Mouse (Mus musculus) heart, postnatal 0 days (tissue): Measurements from ENCODE around the gene Cabp1.
A peak's percentile ranks its signal among the peaks of the same experiment; 100 is the strongest.

ENCODE experiments used
- CTCF ChIP-seq: IDR thresholded peaks from 2 replicates; pipeline ENCODE4 v1.5.1; 2016; ENCODE audit warnings: antibody characterized with exemption, control low read depth, low read depth
- EP300 ChIP-seq: IDR thresholded peaks from 2 replicates; pipeline ENCODE4 v1.6.1; 2016; ENCODE audit warnings: antibody characterized with exemption, low read depth

DNA sequence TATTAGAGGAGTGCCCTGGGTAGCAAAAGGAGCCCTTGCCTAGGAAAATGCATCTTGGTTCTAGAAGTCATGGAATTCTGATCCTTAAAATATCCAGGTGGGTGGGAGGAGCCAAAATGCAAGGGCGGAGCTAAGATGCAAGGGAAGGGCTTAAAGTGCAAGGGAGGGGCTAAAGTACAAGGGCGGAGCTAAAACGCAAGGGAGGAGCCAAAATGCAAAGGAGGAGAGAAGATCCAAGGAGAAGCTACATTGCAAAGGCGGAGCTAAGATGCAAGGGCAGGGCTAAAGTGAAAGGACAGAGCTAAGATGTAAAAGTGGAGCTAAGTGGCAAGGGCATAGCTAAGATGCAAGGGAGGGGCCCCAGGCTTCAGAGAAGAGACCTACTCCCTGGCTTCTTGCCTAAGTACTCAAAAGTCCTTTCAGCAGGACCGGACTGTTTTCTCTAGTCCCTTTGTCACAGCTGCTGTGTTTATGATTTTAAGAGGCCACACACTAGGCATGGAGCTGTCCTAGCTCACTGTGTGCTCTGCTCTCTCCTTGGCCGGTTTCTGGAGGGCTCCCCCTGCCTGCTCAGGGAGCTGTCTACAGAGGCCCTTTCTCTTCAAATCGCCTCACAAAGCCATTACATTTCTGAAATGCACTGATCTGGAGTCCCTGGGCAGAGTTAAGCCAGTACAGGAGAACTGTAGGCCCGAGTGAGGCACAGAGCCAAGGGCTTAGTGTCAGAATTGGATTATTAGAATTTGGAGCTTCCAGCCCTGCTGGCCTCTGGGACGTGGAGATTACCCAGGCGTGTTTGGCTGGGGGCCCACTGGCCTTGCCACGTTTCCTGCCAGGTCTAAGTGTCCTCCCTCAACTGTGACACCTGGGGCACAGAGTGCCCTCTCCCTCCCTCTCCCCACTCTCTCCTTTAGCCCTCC is 28.0 kb downstream of the Cabp1 start:
- TF ChIP-seq CTCF: peak; percentile 23
- TF ChIP-seq EP300: no peak
